Mouse (Mus musculus) WW6 (cell line): Measurements from ENCODE around the gene Myt1.
"Not testable (repeated sequence)": the region's sequence is repeated elsewhere in the genome, so short reads cannot be mapped to it uniquely, and the experiment has no call there.

ENCODE experiments used
- DNase-seq: peaks from one replicate; pipeline ENCODE4 v3.0.0-alpha.2; 2013; ENCODE audit warnings: low read depth, low spot score

Myt1 gene

GRCm38 (mm10) chr2:181777715-181778114 is 14.6 kb downstream of the Myt1 start:
- DNase-seq: no peak

GRCm38 (mm10) chr2:181781421-181781820 is 18.3 kb downstream of the Myt1 start:
- no peak for DNase-seq

- DNase-seq: no peak
Measured at GRCm38 (mm10) chr2:181787852-181788251, 24.7 kb downstream of the Myt1 start.

GRCm38 (mm10) chr2:181789396-181789795 is 26.3 kb downstream of the Myt1 start:
- no peak for DNase-seq

GRCm38 (mm10) chr2:181793186-181793585 is 30.1 kb downstream of the Myt1 start:
- DNase-seq: not testable (repeated sequence)

GRCm38 (mm10) chr2:181795641-181796130 is 32.6 kb downstream of the Myt1 start:
- DNase-seq: no peak

GRCm38 (mm10) chr2:181797672-181798071 is 34.5 kb downstream of the Myt1 start:
- no peak for DNase-seq

GRCm38 (mm10) chr2:181829032-181829650 is 66.0 kb downstream of the Myt1 start:
- no peak for DNase-seq

- DNase-seq: no peak
Measured at GRCm38 (mm10) chr2:181832745-181833144, 69.6 kb downstream of the Myt1 start.

GRCm38 (mm10) chr2:181837372-181838292 is 74.5 kb downstream of the Myt1 start, which contains the start of gene Pcmtd2:
Pcmtd2 (plus strand) TSS chr2:181837854.
- peak; percentile 65 for DNase-seq

- DNase-seq: no peak
Measured at GRCm38 (mm10) chr2:181838293-181838680, 75.2 kb downstream of the Myt1 start.

GRCm38 (mm10) chr2:181845709-181846394 is 82.7 kb downstream of the Myt1 start:
- no peak for DNase-seq

- DNase-seq: peak; percentile 88
Measured at GRCm38 (mm10) chr2:181863791-181864535, 100.8 kb downstream of the Myt1 start, which contains the start of gene Polr3k. Polr3k (plus strand) TSS chr2:181864337.

GRCm38 (mm10) chr2:181864536-181864860 is 101.4 kb downstream of the Myt1 start:
- no peak for DNase-seq

GRCm38 (mm10) chr2:181866931-181867330 is 103.8 kb downstream of the Myt1 start:
- DNase-seq: no peak

GRCm38 (mm10) chr2:181871039-181871438 is 107.9 kb downstream of the Myt1 start:
- DNase-seq: no peak
